Mouse (Mus musculus) midbrain, postnatal 0 days (tissue): ENCODE data around the gene Ccnd2. TPM values are rescaled to one million over a fixed set of nuclear protein-coding genes. Genes with fewer than 3 reads are reported as not detected.
A peak's percentile ranks its signal among the peaks of the same experiment; 100 is the strongest.

ENCODE experiments used
- ATAC-seq: fragments of 200-750 bp; cut with Nextera tagmentation; 2 replicates; pipeline ENCODE4 v1.8.0; 2017; ENCODE audit warnings: moderate number of reproducible peaks, mild to moderate bottlenecking, moderate TSS enrichment, moderate library complexity; ENCODE audit not compliant: low FRiP score
- DNase-seq: peaks from one replicate; pipeline ENCODE4 v3.0.0-alpha.2; 2015; ENCODE audit warnings: low spot score
- H3K27ac ChIP-seq: fragments of 300-500 bp; sonication (generic); 2 replicates; pipeline ENCODE4 v1.5.1; 2014; ENCODE audit warnings: low read depth, mild to moderate bottlenecking, low read length, mixed read lengths
- H3K27me3 ChIP-seq: fragments of 300-500 bp; sonication (generic); 2 replicates; pipeline ENCODE4 v1.6.1; 2014; ENCODE audit warnings: low read length, control low read depth, mixed read lengths; ENCODE audit not compliant: insufficient read depth
- H3K36me3 ChIP-seq: fragments of 300-500 bp; sonication (generic); 2 replicates; pipeline ENCODE4 v1.6.1; 2014; ENCODE audit warnings: low read length, control low read depth, mixed read lengths; ENCODE audit not compliant: insufficient read depth
- H3K4me1 ChIP-seq: fragments of 300-500 bp; sonication (generic); 2 replicates; pipeline ENCODE4 v1.6.1; 2014; ENCODE audit warnings: mild to moderate bottlenecking, control low read depth, antibody characterized with exemption, low read length, mixed read lengths; ENCODE audit not compliant: insufficient read depth
- H3K4me2 ChIP-seq: fragments of 300-500 bp; sonication (generic); 2 replicates; pipeline ENCODE4 v1.6.1; 2014; ENCODE audit warnings: low read depth, mild to moderate bottlenecking, low read length, mixed read lengths; ENCODE audit not compliant: poor library complexity, severe bottlenecking
- H3K4me3 ChIP-seq: fragments of 300-500 bp; sonication (generic); 2 replicates; pipeline ENCODE4 v1.5.1; 2014; ENCODE audit warnings: low read depth, mild to moderate bottlenecking, low read length, moderate library complexity
- H3K9ac ChIP-seq: fragments of 300-500 bp; sonication (generic); replicated peaks from 2 replicates; pipeline ENCODE4 v1.6.1; 2014; ENCODE audit warnings: mild to moderate bottlenecking, low read length, moderate library complexity, mixed read lengths; ENCODE audit not compliant: poor library complexity, severe bottlenecking
- H3K9me3 ChIP-seq: fragments of 300-500 bp; sonication (generic); 2 replicates; pipeline ENCODE4 v1.6.1; 2016; ENCODE audit warnings: low read length, control low read depth
- CTCF ChIP-seq: IDR thresholded peaks from 2 replicates; pipeline ENCODE4 v1.5.1; 2016; ENCODE audit warnings: antibody characterized with exemption, mild to moderate bottlenecking
- WGBS: fragments of 180-500 bp; shearing (Covaris S2); extraction: QIAGEN DNeasy Blood & Tissue Kit; methylation state at CpG from one replicate; pipeline ENCODE4 v1.1.7; 2014; 5-methylcytosine and 5-hydroxymethylcytosine counted together
- polyA plus RNA-seq: library from polyadenylated mRNA; unstranded; fragments of >200 nt; fragmentation: Nextera tagmentation; extraction: Ambion mirVana; gene quantifications from 2 replicates; pipeline ENCODE4 v1.2.1, GENCODE M21; 2015
- total RNA-seq: library from RNA; depleted of rRNA; stranded (reverse); fragments of >200 nt; gene quantifications from 2 replicates; pipeline ENCODE4 v1.2.3, GENCODE M21; 2014

Ccnd2 gene
- total and polyA plus RNA-seq, 2 experiments from 2014 or later = 14.5 to 106 TPM

DNA sequence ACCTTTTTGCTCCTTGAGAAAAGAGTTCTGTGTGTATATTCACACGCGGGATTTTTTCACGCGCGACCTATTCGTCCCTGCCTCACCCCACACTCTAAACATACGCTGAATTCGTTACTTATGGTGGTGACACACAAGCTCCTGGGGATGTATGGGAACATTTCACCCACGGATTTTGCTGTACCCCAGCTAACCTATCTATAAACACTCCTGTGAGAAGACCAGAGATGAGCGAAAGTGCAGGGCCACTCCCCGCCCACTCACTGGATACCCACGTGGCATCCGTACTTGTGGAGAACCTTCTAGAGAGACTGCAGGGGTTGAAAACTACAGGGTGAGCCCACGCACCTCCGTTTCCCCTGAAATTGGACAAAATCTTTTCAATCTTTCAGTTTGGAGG is 3.5 kb upstream of the Ccnd2 start:
- H3K36me3 ChIP-seq = no peaks in the 10 kb centered on the region
- H3K27me3 ChIP-seq = peaks cover 49% of the 10 kb centered on the region
- ATAC-seq (no peak), DNase-seq (no peak)
- no peaks in the 10 kb centered on the region for H3K9me3 ChIP-seq
- peak overlapping the region; percentile 22; the same call in 1 of the 2 replicates for H3K4me3 ChIP-seq
- H3K9ac ChIP-seq = no peak overlapping the region
- no peak for TF ChIP-seq CTCF
- peaks cover 16% of the 10 kb centered on the region for H3K4me1 ChIP-seq
- H3K27ac ChIP-seq = no peak overlapping the region
- peak overlapping the region; percentile 88 for H3K4me2 ChIP-seq
- 1% methylated on average over 15 of the region's 15 CpGs for WGBS

DNA sequence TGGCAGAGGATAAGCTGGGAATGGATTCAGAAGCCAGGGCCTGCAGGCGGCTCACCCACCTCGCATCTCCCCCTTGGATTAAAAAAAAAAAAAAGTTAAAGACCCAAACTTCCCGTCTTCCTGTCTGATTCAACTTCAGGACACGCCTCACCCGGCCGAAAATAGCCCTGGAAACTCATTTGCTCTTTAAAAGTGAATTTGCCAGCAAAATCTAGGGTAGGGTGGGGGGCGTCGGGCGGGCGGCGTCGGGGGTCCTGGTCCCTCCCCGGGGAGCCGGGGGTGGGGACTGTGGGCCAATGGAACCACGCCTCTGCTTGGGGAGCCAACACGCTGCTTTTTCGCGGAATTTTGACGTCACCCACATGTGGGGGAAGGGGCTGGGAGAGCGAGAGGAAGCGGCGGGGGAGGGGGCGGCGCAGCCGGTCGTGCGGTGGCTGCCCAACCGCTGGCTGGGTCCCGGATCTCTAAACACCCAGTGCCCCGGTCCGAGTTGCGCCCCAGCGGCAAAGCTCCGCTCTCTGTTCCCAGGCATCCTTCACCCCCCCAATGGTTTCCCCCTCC is 2.8 kb upstream of the Ccnd2 start:
- Histone ChIP-seq H3K9ac (no peak overlapping the region), H3K4me2 (peak overlapping the region; percentile 88), H3K9me3 (no peaks in the 10 kb centered on the region), H3K27me3 (peaks cover 49% of the 10 kb centered on the region), H3K36me3 (no peaks in the 10 kb centered on the region), H3K4me1 (peaks cover 21% of the 10 kb centered on the region), H3K27ac (no peak overlapping the region), H3K4me3 (peak overlapping the region; percentile 22)
- WGBS = 2% methylated on average over 31 of the region's 34 CpGs
- TF ChIP-seq CTCF = no peak
- ATAC-seq (no peak), DNase-seq (no peak)

DNA sequence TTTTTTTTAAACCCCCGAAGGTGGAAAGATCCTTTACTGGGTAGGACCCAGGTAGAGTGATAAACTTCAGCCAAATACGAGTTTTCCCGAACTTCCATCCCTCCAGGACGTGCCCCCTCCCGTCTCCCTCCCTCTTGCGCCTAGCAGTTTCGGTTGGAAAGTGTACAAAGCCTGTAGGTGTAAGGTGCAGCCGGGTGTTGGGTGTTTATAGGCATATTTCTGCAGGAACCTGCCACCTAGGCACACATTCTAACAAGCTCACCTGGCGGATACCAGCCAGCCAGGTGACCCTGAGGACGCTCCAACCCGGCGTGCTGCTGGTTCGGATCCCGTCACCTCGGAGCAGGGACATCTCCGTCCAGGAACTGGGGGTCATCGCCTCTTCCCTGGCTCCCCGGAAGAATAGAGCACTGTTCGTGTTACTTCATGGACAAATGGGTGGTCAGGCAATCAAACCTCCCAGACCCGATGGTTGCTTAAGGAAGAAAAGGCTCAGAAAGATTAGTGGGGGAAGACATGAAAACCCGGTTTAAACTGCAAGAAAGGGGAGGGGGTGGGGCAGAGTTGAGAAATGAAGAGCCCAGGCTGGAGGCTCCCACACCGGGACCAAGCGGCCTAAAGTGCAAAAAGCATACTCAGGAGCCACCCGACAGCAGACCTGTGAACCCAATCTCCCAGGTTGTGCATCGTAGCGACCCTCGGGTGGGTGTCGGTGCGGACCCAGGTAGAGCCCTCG is 2.1 kb upstream of the Ccnd2 start:
- Histone ChIP-seq H3K27ac (no peak overlapping the region), H3K27me3 (peaks cover 49% of the 10 kb centered on the region), H3K4me1 (peaks cover 21% of the 10 kb centered on the region), H3K9me3 (no peaks in the 10 kb centered on the region), H3K36me3 (no peaks in the 10 kb centered on the region), H3K4me3 (peak overlapping the region; percentile 22; the same call in 1 of the 2 replicates), H3K9ac (no peak overlapping the region), H3K4me2 (peak overlapping the region; percentile 88)
- no peak for DNase-seq
- under 1% methylated on average over 30 of the region's 30 CpGs for WGBS
- TF ChIP-seq CTCF = no peak
- ATAC-seq = no peak

DNA sequence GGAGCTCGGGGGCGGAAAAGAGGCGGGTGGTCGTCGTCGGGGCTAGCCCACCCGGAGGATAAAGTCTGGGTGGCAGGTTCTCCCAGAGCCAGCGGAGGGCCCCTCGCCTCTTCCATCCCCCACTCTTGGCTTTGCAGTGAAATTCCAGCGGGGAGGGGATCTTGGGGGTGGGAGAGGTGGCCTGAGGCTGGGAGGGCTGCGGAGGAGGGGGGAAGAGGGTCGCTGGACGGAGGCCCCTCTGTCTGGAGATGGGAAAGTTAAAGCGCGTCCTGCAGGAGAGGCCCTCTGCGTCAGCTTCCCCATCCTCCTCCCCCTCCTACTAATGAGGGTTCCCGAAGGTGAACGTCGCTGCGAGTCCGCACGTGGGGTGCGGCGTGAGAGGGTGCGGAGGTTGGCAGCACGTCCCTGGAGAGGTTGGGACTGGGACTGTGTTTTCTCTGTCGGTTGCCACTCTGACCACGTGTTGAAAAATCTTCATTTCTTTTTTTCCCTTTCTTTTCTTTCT is 1.4 kb upstream of the Ccnd2 start:
- H3K9me3 ChIP-seq = no peaks in the 10 kb centered on the region
- no peak for TF ChIP-seq CTCF
- ATAC-seq = no peak
- peaks cover 52% of the 10 kb centered on the region for H3K27me3 ChIP-seq
- no peak overlapping the region for H3K9ac ChIP-seq
- peaks cover 21% of the 10 kb centered on the region for H3K4me1 ChIP-seq
- H3K4me2 ChIP-seq = peak overlapping the region; percentile 88
- no peak for DNase-seq
- no peaks in the 10 kb centered on the region for H3K36me3 ChIP-seq
- H3K4me3 ChIP-seq = peak overlapping the region; percentile 5
- under 1% methylated on average over 28 of the region's 28 CpGs for WGBS
- H3K27ac ChIP-seq = no peak overlapping the region

DNA sequence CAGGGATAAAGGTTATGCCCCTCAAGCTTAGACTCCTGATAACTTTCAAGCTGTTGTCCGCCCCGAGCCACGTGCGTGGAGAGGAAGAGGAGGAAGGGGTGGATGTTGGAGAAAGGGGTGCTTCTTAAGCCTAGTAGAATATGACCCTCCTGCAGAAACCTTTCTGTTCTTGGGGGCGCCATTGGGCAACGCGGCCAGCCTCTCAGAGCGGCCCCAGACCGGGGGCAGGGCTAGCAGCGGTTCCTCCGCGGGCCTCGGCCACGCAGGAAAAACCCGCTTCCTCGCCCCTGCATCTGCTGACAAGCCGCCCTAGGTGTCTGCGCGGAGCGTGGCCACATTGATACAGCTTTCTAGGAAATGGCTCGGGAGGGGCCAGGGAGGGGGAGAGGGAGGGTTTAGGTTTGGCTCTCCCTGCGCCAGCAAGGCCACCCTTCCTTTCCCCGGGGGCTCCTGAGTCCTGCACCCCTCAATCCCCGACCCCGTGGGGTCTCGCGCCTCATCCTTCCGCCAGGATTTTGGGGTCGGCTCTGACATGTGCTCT is 358 bp downstream of the Ccnd2 start:
- Histone ChIP-seq H3K4me2 (peak overlapping the region; percentile 88), H3K4me1 (peaks cover 21% of the 10 kb centered on the region), H3K9me3 (no peaks in the 10 kb centered on the region), H3K36me3 (no peaks in the 10 kb centered on the region), H3K9ac (peak overlapping the region; percentile 33; the same call in 1 of the 2 replicates), H3K27ac (no peak overlapping the region), H3K4me3 (peak overlapping the region; percentile 44), H3K27me3 (peaks cover 44% of the 10 kb centered on the region)
- peak; percentile 42 for TF ChIP-seq CTCF
- peak; percentile 6; the same call in 1 of the 2 replicates for ATAC-seq
- WGBS = 1% methylated on average over 29 of the region's 29 CpGs
- DNase-seq = peak; percentile 36
